Mouse (Mus musculus) gastrocnemius, postnatal 36 days (tissue): Measurements from ENCODE around the gene Dcpp1. TPM values are rescaled to one million over a fixed set of nuclear protein-coding genes. Genes with fewer than 3 reads are reported as not detected.
"Not testable (repeated sequence)": the region's sequence is repeated elsewhere in the genome, so short reads cannot be mapped to it uniquely, and the experiment has no call there.

Experiments used
- DNase-seq, 2 experiments: peaks; one replicate each; pipeline ENCODE4 v3.0.0; 2022
- intact Hi-C: fragments of 180-260 bp; cut with DNase I; formaldehyde crosslinking; loops from one replicate; pipeline ENCODE4 v1.15.1; 2025
- total RNA-seq, 2 experiments: library from RNA; stranded (reverse); gene quantifications; 2 replicates each; pipeline ENCODE4 v1.2.3; 2021

Dcpp1 gene
- total RNA-seq, 2 experiments from 2014 or later, result not detected

DNA sequence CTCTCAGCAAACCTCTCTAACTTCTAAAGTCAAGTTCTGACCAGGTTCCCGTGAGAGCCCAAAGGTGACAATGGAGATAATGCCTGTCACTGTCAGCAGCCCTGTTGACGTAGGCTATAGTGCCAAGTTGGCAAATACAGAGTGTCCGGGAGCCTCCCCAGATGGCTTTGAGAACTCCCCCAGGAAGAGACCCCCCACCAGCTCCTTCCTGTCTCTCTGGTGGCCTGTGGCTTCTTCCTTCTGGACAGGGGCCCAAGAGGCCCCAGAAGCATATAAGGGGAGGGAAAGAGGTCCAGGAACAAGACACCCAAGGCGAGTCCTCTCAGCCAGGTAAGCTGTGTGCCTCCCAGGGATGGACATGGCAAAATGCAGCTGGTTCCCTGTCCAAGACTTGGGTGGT, 36.5 kb downstream of the Dcpp1 start, which contains the start of gene Dcpp3:
TSS of gene Dcpp3 (plus strand) at position 301 of the 400 bp plus-strand sequence.
- DNase-seq, intact Hi-C loops: not testable (repeated sequence)

DNA sequence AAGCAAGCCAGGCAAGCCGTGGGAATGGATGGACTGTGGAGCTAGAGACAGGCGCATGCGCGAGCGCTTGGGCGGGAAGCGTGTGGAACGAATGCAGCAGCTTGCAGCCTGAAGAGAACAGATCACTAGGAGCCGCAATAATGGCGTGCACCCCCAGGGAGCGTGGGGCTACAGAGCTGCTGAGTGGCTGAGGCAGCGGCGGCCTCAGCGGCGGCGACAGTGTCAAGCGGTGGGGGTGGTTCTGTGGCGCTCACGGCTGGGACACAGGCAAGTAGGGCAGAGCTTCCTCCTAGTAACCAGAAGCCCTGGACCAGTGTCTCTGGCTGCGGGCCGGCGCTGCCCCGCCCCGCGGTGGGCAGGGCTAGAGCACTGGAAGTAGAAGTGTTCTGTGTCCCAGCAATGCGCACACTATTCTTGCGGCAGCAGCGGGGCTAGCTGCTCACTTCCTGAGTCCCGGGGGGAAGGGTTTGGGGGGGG, 43.9 kb downstream of the Dcpp1 start:
- peak; percentile 89 to 94 for DNase-seq
- intact Hi-C loops, result no loop called here

DNA sequence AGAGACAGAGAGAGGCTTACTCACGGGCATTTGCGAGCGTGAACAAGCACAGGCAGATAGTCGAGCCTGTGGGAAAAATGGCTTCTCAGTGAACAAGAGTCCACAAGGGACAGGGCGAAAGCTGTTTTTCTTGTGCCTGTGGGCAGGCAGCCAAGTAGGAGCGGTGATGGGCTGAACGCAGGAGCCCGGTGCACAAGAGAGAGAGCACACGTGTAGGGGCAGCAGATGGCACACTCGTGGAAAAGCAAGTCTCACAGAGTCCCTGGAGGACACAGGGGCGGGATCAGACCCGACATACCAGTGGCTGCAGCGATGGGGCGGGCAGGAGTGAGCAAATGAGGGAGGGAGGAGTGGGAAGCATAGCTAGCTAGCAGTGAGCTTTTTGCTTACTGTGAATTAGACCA, 44.4 kb downstream of the Dcpp1 start:
- DNase-seq, result peak; percentile 31 to 42
- intact Hi-C loops, result no loop called here

DNA sequence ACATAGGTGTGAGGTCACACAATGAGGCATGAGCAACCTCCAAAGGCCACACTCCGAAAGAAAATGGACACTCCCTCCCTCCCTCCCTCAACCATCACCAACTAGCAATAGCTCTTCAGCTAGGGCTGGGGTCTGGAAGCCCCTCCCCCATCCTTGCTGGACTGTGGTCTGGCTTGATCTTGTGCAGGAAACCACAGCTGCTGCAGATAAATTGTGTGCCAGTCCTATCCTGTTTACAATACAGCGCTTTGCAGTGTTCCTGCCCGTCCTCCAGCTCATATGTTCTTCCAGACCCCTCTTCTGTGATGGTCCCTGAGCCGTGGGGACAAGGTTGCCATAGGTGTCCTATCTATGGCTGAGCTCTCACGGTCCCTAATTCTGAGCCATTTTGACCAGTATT, 50.5 kb downstream of the Dcpp1 start:
- intact Hi-C loops, result no loop called here
- DNase-seq, result no peak

Other genes starting within 250 kb of the Dcpp1 start
- not detected for gene Mmp25, start 235.6 kb upstream of the Dcpp1 start, total RNA-seq
- not detected for gene Bicdl2, start 220.4 kb upstream of the Dcpp1 start, total RNA-seq
- 100 to 1,000 TPM; 125 TPM for gene Hcfc1r1, start 207.3 kb upstream of the Dcpp1 start, total RNA-seq
- gene Thoc6, start 207.0 kb upstream of the Dcpp1 start, total RNA-seq, result 1 to 10 TPM; 7.6 to 9.2 TPM
- gene Tnfrsf12a, start 203.4 kb upstream of the Dcpp1 start, total RNA-seq, result 10 to 100 TPM; 38.1 to 49.0 TPM
- not detected for gene Cldn6, start 201.6 kb upstream of the Dcpp1 start, total RNA-seq
- not detected for gene Cldn9, start 196.8 kb upstream of the Dcpp1 start, total RNA-seq
- gene 1520401A03Rik, start 158.1 kb upstream of the Dcpp1 start, total RNA-seq, result not detected
- gene Pkmyt1, start 154.5 kb upstream of the Dcpp1 start, total RNA-seq, result under 1 TPM; 0.52 to 0.64 TPM
- gene Paqr4, start 140.0 kb upstream of the Dcpp1 start, total RNA-seq, result 1 to 10 TPM; 3.6 to 4.0 TPM
- gene Kremen2, start 135.0 kb upstream of the Dcpp1 start, total RNA-seq, result not detected
- 10 to 100 TPM; 34.3 to 38.0 TPM for gene Flywch1, start 109.3 kb upstream of the Dcpp1 start, total RNA-seq
- under 1 TPM in 1 of 2 experiments, not detected in 1; 0.46 TPM for gene Flywch2, start 94.8 kb upstream of the Dcpp1 start, total RNA-seq
- gene Srrm2, start 90.3 kb upstream of the Dcpp1 start, total RNA-seq, result 100 to 1,000 TPM; 153 to 189 TPM
- 100 to 1,000 TPM; 270 to 297 TPM for gene Elob, start 51.7 kb upstream of the Dcpp1 start, total RNA-seq
- gene Prss33, start 44.8 kb upstream of the Dcpp1 start, total RNA-seq, result not detected
- gene Prss32, start 37.0 kb upstream of the Dcpp1 start, total RNA-seq, result not detected
- gene Prss41, start 36.7 kb upstream of the Dcpp1 start, total RNA-seq, result under 1 TPM in 1 of 2 experiments, not detected in 1; 0.37 TPM
- not detected for gene Prss21, start 12.8 kb upstream of the Dcpp1 start, total RNA-seq
- not detected for gene Dcpp2, start within 50 bp of the Dcpp1 start, total RNA-seq
- gene Dcpp3, start 36.6 kb downstream of the Dcpp1 start, total RNA-seq, result not detected
- not detected for gene Sbp, start 60.8 kb downstream of the Dcpp1 start, total RNA-seq
- gene Sbpl, start 74.4 kb downstream of the Dcpp1 start, total RNA-seq, result not detected
- gene Prss30, start 99.7 kb downstream of the Dcpp1 start, total RNA-seq, result not detected
- not detected for gene Prss22, start 117.2 kb downstream of the Dcpp1 start, total RNA-seq
- not detected for gene Prss27, start 157.3 kb downstream of the Dcpp1 start, total RNA-seq
- 1 to 10 TPM; 7.6 to 8.8 TPM for gene Kctd5, start 192.6 kb downstream of the Dcpp1 start, total RNA-seq